ENCODE assay signal across 20 mouse cellular contexts in genomic region chr2:59818663-59819062, GRCm38 (mm10).
DNase-seq lines count a peak whose midpoint lies in the region; ATAC-seq lines count a peak whose summit lies in the region.
"Had no signal": no experiment of that assay in that cellular context is flagged by ENCODE, and none has a peak within 500 bp of the region (broad histone marks: within the 10 kb centered on the region; RNA-seq: fewer than 3 reads in every experiment).

No protein-coding gene starts in this region.

- no peaks in the 10 kb centered on the region for H3K27me3 ChIP-seq in heart, embryonic 11.5 days (ENCODE audit: control insufficient read depth, insufficient read depth, low read length)
- H3K27me3 ChIP-seq in midbrain, embryonic 13.5 days = no peaks in the 10 kb centered on the region
- no peaks in the 10 kb centered on the region for H3K27me3 ChIP-seq in midbrain, embryonic 10.5 days (ENCODE audit: low read depth, poor library complexity, severe bottlenecking)
- no peaks in the 10 kb centered on the region for H3K27me3 ChIP-seq in midbrain, embryonic 15.5 days (replicated peaks)
- no peaks in the 10 kb centered on the region for H3K27me3 ChIP-seq in neural tube, embryonic 15.5 days (replicated peaks)
- H3K27me3 ChIP-seq: heart, embryonic 15.5 days; intestine, embryonic 15.5 days; limb, embryonic 12.5 days; liver, embryonic 13.5 days had no signal

- no peaks in the 10 kb centered on the region for H3K9me3 ChIP-seq in heart, embryonic 11.5 days (replicated peaks; ENCODE audit: control insufficient read depth, low read length)
- H3K9me3 ChIP-seq in midbrain, embryonic 13.5 days = no peaks in the 10 kb centered on the region
- H3K9me3 ChIP-seq in midbrain, embryonic 10.5 days (replicated peaks) = no peaks in the 10 kb centered on the region
- no peaks in the 10 kb centered on the region for H3K9me3 ChIP-seq in midbrain, embryonic 15.5 days
- H3K9me3 ChIP-seq in neural tube, embryonic 15.5 days (replicated peaks) = no peaks in the 10 kb centered on the region
- H3K9me3 ChIP-seq: heart, embryonic 15.5 days; intestine, embryonic 15.5 days; limb, embryonic 12.5 days; liver, embryonic 13.5 days had no signal

- 0 out of 2 replicates have a peak, but pooled peaks have one; percentile 22 for ATAC-seq in heart, embryonic 11.5 days (replicated peaks; ENCODE audit: insufficient number of reproducible peaks, low FRiP score, low TSS enrichment)
- peak; percentile 51; the same call in 1 of the 2 replicates for ATAC-seq in midbrain, embryonic 13.5 days
- ATAC-seq in midbrain, embryonic 15.5 days (replicated peaks) = peak; percentile 40
- ATAC-seq in neural tube, embryonic 15.5 days (ENCODE audit: low FRiP score) = 0 out of 2 replicates have a peak, but pooled peaks have one; percentile 9
- ATAC-seq: intestine, embryonic 15.5 days had no signal

- no peak overlapping the region for H3K9ac ChIP-seq in heart, embryonic 11.5 days (ENCODE audit: low read depth, low read length)
- no peak overlapping the region for H3K9ac ChIP-seq in midbrain, embryonic 13.5 days (replicated peaks)
- H3K9ac ChIP-seq in midbrain, embryonic 15.5 days = no peak overlapping the region
- H3K9ac ChIP-seq in neural tube, embryonic 15.5 days (replicated peaks) = no peak overlapping the region
- H3K9ac ChIP-seq: heart, embryonic 15.5 days; intestine, embryonic 15.5 days; limb, embryonic 12.5 days; liver, embryonic 13.5 days; lung, embryonic 14.5 days had no signal

- H3K36me3 ChIP-seq in heart, embryonic 11.5 days (ENCODE audit: control insufficient read depth, insufficient read depth, low read length) = peaks cover 12% of the 10 kb centered on the region
- no peaks in the 10 kb centered on the region for H3K36me3 ChIP-seq in midbrain, embryonic 13.5 days
- H3K36me3 ChIP-seq in midbrain, embryonic 10.5 days = peaks cover 6% of the 10 kb centered on the region
- H3K36me3 ChIP-seq in midbrain, embryonic 15.5 days (replicated peaks) = no peaks in the 10 kb centered on the region
- no peaks in the 10 kb centered on the region for H3K36me3 ChIP-seq in neural tube, embryonic 15.5 days

- DNase-seq in heart, postnatal 4 days = no peak
- DNase-seq in midbrain, embryonic 10.5 days (ENCODE audit: low spot score) = no peak
- no peak for DNase-seq in kidney, adult 11 months
- DNase-seq: cerebellum, adult 18-20 months; cerebellum, postnatal 25 days; embryo, embryonic 11 days; gastrocnemius, postnatal 10 days; heart, adult 11 months; liver, embryonic 13.5 days; lung, embryonic 14.5 days; right cerebral cortex, postnatal 25 days had no signal

- WGBS in heart, embryonic 11.5 days (ENCODE audit: insufficient replicate concordance) = 89% methylated on average over 15 of the region's 15 CpGs
- WGBS in midbrain, embryonic 13.5 days = 97% methylated on average over 15 of the region's 15 CpGs
- 95% methylated on average over 15 of the region's 15 CpGs for WGBS in midbrain, embryonic 10.5 days
- 97% methylated on average over 15 of the region's 15 CpGs for WGBS in midbrain, embryonic 15.5 days
- 97% methylated on average over 15 of the region's 15 CpGs for WGBS in neural tube, embryonic 15.5 days

- no peak overlapping the region for H3K4me2 ChIP-seq in heart, embryonic 11.5 days
- no peak overlapping the region for H3K4me2 ChIP-seq in midbrain, embryonic 13.5 days (replicated peaks)
- no peak overlapping the region for H3K4me2 ChIP-seq in midbrain, embryonic 15.5 days
- H3K4me2 ChIP-seq in neural tube, embryonic 15.5 days = no peak overlapping the region
- H3K4me2 ChIP-seq: heart, embryonic 15.5 days; intestine, embryonic 15.5 days; limb, embryonic 12.5 days; liver, embryonic 13.5 days; lung, embryonic 14.5 days had no signal

- peaks cover 10% of the 10 kb centered on the region for H3K4me1 ChIP-seq in heart, embryonic 11.5 days (ENCODE audit: control insufficient read depth, insufficient read depth, low read length)
- 0 out of 2 replicates have a peak, but pooled peaks cover under 1% of the 10 kb centered on the region for H3K4me1 ChIP-seq in midbrain, embryonic 13.5 days (replicated peaks)
- H3K4me1 ChIP-seq in midbrain, embryonic 10.5 days = no peaks in the 10 kb centered on the region
- peaks cover 11% of the 10 kb centered on the region; the same call in 1 of the 2 replicates for H3K4me1 ChIP-seq in midbrain, embryonic 15.5 days
- H3K4me1 ChIP-seq in neural tube, embryonic 15.5 days = peaks cover 8% of the 10 kb centered on the region
- H3K4me1 ChIP-seq: intestine, embryonic 15.5 days; limb, embryonic 12.5 days; liver, embryonic 13.5 days had no signal

- no peak overlapping the region for H3K27ac ChIP-seq in heart, embryonic 11.5 days (ENCODE audit: low read depth, low read length)
- H3K27ac ChIP-seq in midbrain, embryonic 13.5 days = peak overlapping the region; percentile 71; the same call in 1 of the 2 replicates
- H3K27ac ChIP-seq in midbrain, embryonic 10.5 days (replicated peaks) = no peak overlapping the region
- H3K27ac ChIP-seq in midbrain, embryonic 15.5 days = no peak overlapping the region
- no peak overlapping the region for H3K27ac ChIP-seq in neural tube, embryonic 15.5 days (replicated peaks)
- H3K27ac ChIP-seq: heart, embryonic 15.5 days; intestine, embryonic 15.5 days; kidney, postnatal 0 days; liver, embryonic 13.5 days; macrophage had no signal

- no peak overlapping the region for H3K4me3 ChIP-seq in heart, embryonic 11.5 days (ENCODE audit: low read depth, low read length)
- H3K4me3 ChIP-seq in midbrain, embryonic 13.5 days (replicated peaks) = no peak overlapping the region
- H3K4me3 ChIP-seq in midbrain, embryonic 10.5 days = no peak overlapping the region
- H3K4me3 ChIP-seq in midbrain, embryonic 15.5 days = no peak overlapping the region
- no peak overlapping the region for H3K4me3 ChIP-seq in neural tube, embryonic 15.5 days (replicated peaks)
- H3K4me3 ChIP-seq: heart, embryonic 15.5 days; intestine, embryonic 15.5 days; limb, embryonic 12.5 days; liver, embryonic 13.5 days had no signal
